Mouse (Mus musculus) liver, embryonic 11.5 days (tissue): Measurements from ENCODE around the gene Kalrn. TPM values are rescaled to one million over a fixed set of nuclear protein-coding genes. Genes with fewer than 3 reads are reported as not detected.

ENCODE experiments used
- ATAC-seq: fragments of 200-750 bp; cut with Nextera tagmentation; replicated peaks from 2 replicates; pipeline ENCODE4 v1.8.0; 2017; ENCODE audit warnings: moderate number of reproducible peaks, mild to moderate bottlenecking, moderate TSS enrichment, moderate library complexity; ENCODE audit not compliant: low FRiP score
- DNase-seq: peaks from one replicate; pipeline ENCODE4 v3.0.0-alpha.2; 2017; ENCODE audit warnings: low spot score
- H3K27ac ChIP-seq: fragments of 300-500 bp; sonication (generic); 2 replicates; pipeline ENCODE4 v1.5.1; 2014; ENCODE audit warnings: mild to moderate bottlenecking, low read depth, low read length, control low read depth
- H3K27me3 ChIP-seq: fragments of 300-500 bp; sonication (generic); replicated peaks from 2 replicates; pipeline ENCODE4 v1.6.1; 2014; ENCODE audit warnings: low read length, mixed read lengths; ENCODE audit not compliant: control insufficient read depth, insufficient read depth
- H3K36me3 ChIP-seq: fragments of 300-500 bp; sonication (generic); 2 replicates; pipeline ENCODE4 v1.6.1; 2014; ENCODE audit warnings: mild to moderate bottlenecking, low read length, moderate library complexity, mixed read lengths; ENCODE audit not compliant: control insufficient read depth, insufficient read depth
- H3K4me1 ChIP-seq: fragments of 300-500 bp; sonication (generic); replicated peaks from 2 replicates; pipeline ENCODE4 v1.6.1; 2014; ENCODE audit warnings: low read length, mixed read lengths; ENCODE audit not compliant: control insufficient read depth, insufficient read depth
- H3K4me2 ChIP-seq: fragments of 300-500 bp; sonication (generic); 2 replicates; pipeline ENCODE4 v1.6.1; 2014; ENCODE audit warnings: mild to moderate bottlenecking, control low read depth, moderate library complexity
- H3K4me3 ChIP-seq: fragments of 300-500 bp; sonication (generic); 2 replicates; pipeline ENCODE4 v1.5.1; 2014; ENCODE audit warnings: low read depth, low read length, control low read depth
- H3K9ac ChIP-seq: fragments of 300-500 bp; sonication (generic); 2 replicates; pipeline ENCODE4 v1.6.1; 2014; ENCODE audit warnings: low read depth, low read length, control low read depth
- H3K9me3 ChIP-seq: fragments of 300-500 bp; sonication (generic); 2 replicates; pipeline ENCODE4 v1.6.1; 2016; ENCODE audit warnings: low read length, inconsistent platforms, mixed read lengths; ENCODE audit not compliant: control insufficient read depth
- WGBS: fragments of 180-500 bp; shearing (Covaris S2); extraction: QIAGEN DNeasy Blood & Tissue Kit; methylation state at CpG from one replicate; pipeline ENCODE4 v1.1.7; 2014; 5-methylcytosine and 5-hydroxymethylcytosine counted together
- polyA plus RNA-seq: library from polyadenylated mRNA; unstranded; fragments of >200 nt; fragmentation: Nextera tagmentation; extraction: Ambion mirVana; gene quantifications from 2 replicates; pipeline ENCODE4 v1.2.1, GENCODE M21; 2014

Kalrn gene
- polyA plus RNA-seq, 1 experiment from 2014 or later, result 25.1 TPM

DNA sequence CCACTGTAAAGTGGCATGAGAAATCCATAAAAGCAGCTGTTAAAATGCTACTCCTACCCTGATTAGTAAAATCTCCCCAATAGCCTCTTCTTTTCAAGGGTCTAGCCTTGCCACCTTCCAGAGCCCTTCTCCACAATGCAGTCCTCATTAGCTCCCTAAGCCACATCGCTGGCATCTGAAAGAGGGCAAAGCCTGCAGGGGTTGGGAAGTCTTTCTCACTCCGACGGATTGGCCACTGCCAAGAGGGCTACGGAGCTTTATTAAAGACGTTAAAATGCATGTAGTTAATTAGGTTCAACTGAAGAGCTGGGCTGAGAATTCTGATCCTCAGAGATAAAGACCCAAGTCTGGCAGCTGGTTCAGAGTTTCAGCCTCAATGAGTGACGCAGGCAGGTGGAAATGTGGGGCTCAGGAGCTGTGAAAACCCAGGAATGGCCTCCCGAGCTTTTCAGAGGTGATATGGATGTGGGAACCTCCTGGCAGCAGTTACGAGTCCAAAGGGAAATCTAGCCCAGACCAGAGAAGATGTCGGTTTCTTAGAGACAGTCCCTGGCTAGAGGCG, 569.7 kb downstream of the Kalrn start:
- no peak overlapping the region for H3K4me2 ChIP-seq
- H3K27ac ChIP-seq, result no peak overlapping the region
- ATAC-seq (no peak), DNase-seq (no peak)
- no peaks in the 10 kb centered on the region for H3K36me3 ChIP-seq
- H3K4me1 ChIP-seq, result no peaks in the 10 kb centered on the region; the same call in 1 of the 2 replicates
- H3K4me3 ChIP-seq, result no peak overlapping the region
- WGBS, result 75% methylated on average over 10 of the region's 10 CpGs
- H3K27me3 ChIP-seq, result no peaks in the 10 kb centered on the region
- H3K9ac ChIP-seq, result no peak overlapping the region
- no peaks in the 10 kb centered on the region for H3K9me3 ChIP-seq

GRCm38 (mm10) chr16:34000715-34001114, 572.6 kb downstream of the Kalrn start:
- ATAC-seq (no peak), DNase-seq (no peak)
- H3K4me1 ChIP-seq, result no peaks in the 10 kb centered on the region; the same call in 1 of the 2 replicates
- H3K4me2 ChIP-seq, result no peak overlapping the region
- H3K4me3 ChIP-seq, result no peak overlapping the region
- H3K36me3 ChIP-seq, result no peaks in the 10 kb centered on the region
- H3K27me3 ChIP-seq, result no peaks in the 10 kb centered on the region
- H3K27ac ChIP-seq, result no peak overlapping the region
- no peaks in the 10 kb centered on the region for H3K9me3 ChIP-seq
- H3K9ac ChIP-seq, result no peak overlapping the region
- WGBS, result 83% methylated on average over 8 of the region's 8 CpGs

DNA sequence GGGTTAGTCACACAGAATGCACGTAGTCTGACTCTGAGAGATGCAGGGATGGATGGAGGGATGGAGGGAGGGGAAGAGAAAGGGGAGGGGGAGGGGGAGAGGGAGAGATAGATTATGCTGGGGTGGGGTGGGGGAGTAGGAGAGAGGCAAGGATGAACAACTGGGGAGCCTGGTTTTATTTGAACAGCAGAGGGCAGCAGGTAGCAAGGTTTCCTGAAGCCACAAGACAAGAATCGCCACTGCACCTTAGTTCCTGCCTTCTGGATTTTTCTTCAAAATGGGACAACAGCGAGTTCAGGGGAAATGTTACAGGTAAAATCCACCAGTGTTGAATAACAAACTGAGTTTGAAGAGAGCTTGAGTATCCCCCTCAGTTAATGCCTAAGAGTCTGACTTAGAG, 573.9 kb downstream of the Kalrn start:
- Histone ChIP-seq H3K9ac (no peak overlapping the region), H3K4me3 (no peak overlapping the region), H3K4me2 (no peak overlapping the region), H3K27me3 (no peaks in the 10 kb centered on the region), H3K27ac (no peak overlapping the region), H3K4me1 (no peaks in the 10 kb centered on the region; the same call in 1 of the 2 replicates), H3K36me3 (no peaks in the 10 kb centered on the region), H3K9me3 (no peaks in the 10 kb centered on the region)
- no peak for DNase-seq
- ATAC-seq, result no peak
- WGBS, result 24% methylated on average over 3 of the region's 3 CpGs

DNA sequence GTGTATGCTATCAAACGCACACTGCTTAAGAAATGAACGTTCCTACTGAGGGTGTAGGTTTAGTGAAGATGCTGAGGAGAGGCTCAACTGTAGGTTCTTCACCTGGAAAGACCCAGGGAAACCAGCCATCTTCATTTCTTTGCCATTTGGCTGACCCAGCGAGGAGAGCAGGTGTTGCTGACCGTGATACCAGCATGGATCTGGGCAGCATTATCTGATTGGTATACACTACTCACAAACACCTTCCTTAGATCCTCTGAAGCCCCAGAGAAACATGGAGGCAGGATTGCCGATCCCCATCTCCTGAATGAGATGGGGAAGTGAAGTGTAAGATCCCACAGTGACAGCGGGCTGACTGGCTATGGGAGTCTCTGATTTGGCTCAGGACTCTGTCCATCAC, 575.3 kb downstream of the Kalrn start:
- DNase-seq, result no peak
- Histone ChIP-seq H3K4me2 (no peak overlapping the region), H3K4me1 (no peaks in the 10 kb centered on the region), H3K27ac (no peak overlapping the region), H3K36me3 (no peaks in the 10 kb centered on the region), H3K27me3 (no peaks in the 10 kb centered on the region), H3K4me3 (no peak overlapping the region), H3K9ac (no peak overlapping the region), H3K9me3 (no peaks in the 10 kb centered on the region)
- ATAC-seq, result no peak
- 77% methylated on average over 6 of the region's 6 CpGs for WGBS

DNA sequence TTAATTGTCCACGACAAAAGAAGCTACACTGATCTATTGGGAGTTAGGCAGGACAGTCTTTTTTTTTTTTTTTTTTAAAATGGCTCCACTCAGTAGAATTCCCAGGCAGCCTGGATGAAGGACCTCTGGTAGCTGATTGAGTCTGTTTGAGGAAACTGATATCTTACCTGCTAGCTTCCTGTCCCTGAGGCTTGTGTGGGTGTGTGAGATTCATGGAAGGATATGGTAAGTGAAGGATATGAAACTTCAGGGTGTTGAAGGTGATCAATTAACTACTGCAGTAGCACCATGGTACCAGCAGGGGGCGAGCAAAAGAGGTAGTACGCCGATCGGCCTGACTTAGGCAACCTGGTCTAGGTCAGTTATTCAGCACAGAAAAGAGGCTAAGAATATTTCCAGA, 577.3 kb downstream of the Kalrn start:
- Histone ChIP-seq H3K4me1 (no peaks in the 10 kb centered on the region), H3K36me3 (no peaks in the 10 kb centered on the region), H3K9ac (no peak overlapping the region), H3K27me3 (no peaks in the 10 kb centered on the region), H3K4me2 (no peak overlapping the region), H3K4me3 (no peak overlapping the region), H3K9me3 (no peaks in the 10 kb centered on the region), H3K27ac (no peak overlapping the region)
- ATAC-seq, result no peak
- DNase-seq, result peak; percentile 50
- WGBS, result 11% methylated on average over 5 of the region's 5 CpGs

GRCm38 (mm10) chr16:33995496-33995895, 577.8 kb downstream of the Kalrn start:
- 68% methylated on average over 3 of the region's 3 CpGs for WGBS
- Histone ChIP-seq H3K9me3 (no peaks in the 10 kb centered on the region), H3K4me3 (no peak overlapping the region), H3K4me1 (no peaks in the 10 kb centered on the region), H3K27me3 (no peaks in the 10 kb centered on the region), H3K4me2 (no peak overlapping the region), H3K36me3 (no peaks in the 10 kb centered on the region), H3K9ac (no peak overlapping the region), H3K27ac (no peak overlapping the region)
- ATAC-seq, result no peak
- DNase-seq, result no peak

DNA sequence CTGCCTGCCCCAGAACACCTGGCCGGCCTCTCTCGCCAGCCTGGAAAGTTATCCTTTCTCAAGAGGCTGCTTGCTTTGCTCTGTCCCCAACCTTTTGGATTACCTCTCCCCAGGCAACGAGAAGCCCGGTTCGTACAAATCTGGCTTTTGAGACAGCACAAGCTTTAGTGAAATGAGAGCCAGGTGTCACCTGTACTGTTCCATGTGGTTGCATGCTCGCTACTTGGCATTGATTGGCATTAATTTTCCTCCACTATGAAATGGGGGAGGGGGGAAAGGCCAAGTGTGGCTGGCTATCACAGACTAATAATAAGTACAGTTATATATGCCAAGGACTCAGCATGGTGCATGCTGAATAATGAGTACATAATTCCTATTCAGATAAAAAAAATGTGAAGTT, 579.0 kb downstream of the Kalrn start:
- ATAC-seq, result no peak
- Histone ChIP-seq H3K27ac (no peak overlapping the region), H3K4me1 (no peaks in the 10 kb centered on the region), H3K4me2 (no peak overlapping the region), H3K4me3 (no peak overlapping the region), H3K9ac (no peak overlapping the region), H3K27me3 (no peaks in the 10 kb centered on the region), H3K9me3 (no peaks in the 10 kb centered on the region), H3K36me3 (no peaks in the 10 kb centered on the region)
- no peak for DNase-seq
- WGBS, result 92% methylated on average over 6 of the region's 6 CpGs

DNA sequence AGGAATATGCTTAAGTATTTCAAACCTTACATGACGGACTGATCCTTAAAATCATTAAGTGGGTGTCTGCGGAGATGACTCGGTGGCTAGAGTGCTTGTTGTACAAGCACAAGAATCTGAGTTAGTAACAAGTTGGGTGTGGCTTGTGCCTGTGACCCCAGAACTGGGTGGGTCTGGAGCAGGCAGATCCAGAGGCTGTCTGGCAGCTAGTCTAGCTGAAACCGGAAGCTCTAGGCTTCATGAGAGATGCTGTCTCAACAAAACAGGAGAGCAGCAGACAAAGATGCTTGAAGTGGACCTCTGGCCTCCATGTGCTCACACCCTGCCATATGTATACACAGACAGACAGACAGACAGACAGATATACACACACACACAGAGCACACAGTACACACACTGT, 582.6 kb downstream of the Kalrn start:
- Histone ChIP-seq H3K9ac (no peak overlapping the region), H3K36me3 (no peaks in the 10 kb centered on the region), H3K27me3 (no peaks in the 10 kb centered on the region), H3K9me3 (no peaks in the 10 kb centered on the region), H3K4me2 (no peak overlapping the region), H3K27ac (no peak overlapping the region), H3K4me1 (no peaks in the 10 kb centered on the region), H3K4me3 (no peak overlapping the region)
- ATAC-seq, result no peak
- DNase-seq, result no peak
- WGBS, result 79% methylated on average over 4 of the region's 4 CpGs

DNA sequence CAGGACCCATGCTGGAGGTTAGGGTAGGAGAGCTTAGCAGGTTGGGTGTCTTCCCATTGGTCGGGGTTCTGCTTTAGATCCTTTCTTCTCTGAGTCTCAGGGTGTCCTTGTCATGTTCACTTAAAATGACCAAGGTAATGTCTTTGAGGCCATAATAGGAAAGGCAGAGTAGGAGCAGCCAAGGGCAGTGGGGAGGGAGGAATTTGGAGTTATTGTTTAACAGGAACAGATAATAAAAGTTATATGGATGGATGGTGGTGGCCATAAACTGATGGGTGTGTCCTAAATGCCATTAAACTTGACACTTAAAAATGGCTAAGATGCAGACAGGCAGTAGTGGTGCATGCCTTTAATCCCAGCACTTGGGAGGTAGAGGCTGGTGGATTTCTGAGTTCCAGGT, 584.2 kb downstream of the Kalrn start:
- Histone ChIP-seq H3K36me3 (no peaks in the 10 kb centered on the region), H3K4me1 (no peaks in the 10 kb centered on the region), H3K27ac (no peak overlapping the region), H3K9me3 (no peaks in the 10 kb centered on the region), H3K9ac (no peak overlapping the region), H3K27me3 (no peaks in the 10 kb centered on the region), H3K4me2 (no peak overlapping the region), H3K4me3 (no peak overlapping the region)
- WGBS, result 86% methylated on average over 1 of the region's 1 CpGs
- ATAC-seq (no peak), DNase-seq (no peak)
